Mouse (Mus musculus) megakaryocyte-erythroid progenitor cell, adult 5-6 weeks (primary cell): ENCODE results near the gene Gm2916. TPM values are rescaled to one million over a fixed set of nuclear protein-coding genes. Genes with fewer than 3 reads are reported as not detected.
"Not testable (repeated sequence)": the region's sequence is repeated elsewhere in the genome, so short reads cannot be mapped to it uniquely, and the experiment has no call there.

ENCODE experiments used
- ATAC-seq: replicated peaks from 2 replicates; pipeline ENCODE4 v1.8.0; 2016; ENCODE audit warnings: mild to moderate bottlenecking, inconsistent platforms; ENCODE audit not compliant: severe bottlenecking, poor library complexity, low FRiP score, low TSS enrichment
- total RNA-seq, 2 experiments: library from RNA; stranded (forward) in 1 of 2; stranded (reverse) in 1 of 2; fragments of 200-1000, 215-1000 nt in 1 of 2; fragments of >200 nt in 1 of 2; fragmentation: Nextera tagmentation in 1 of 2; gene quantifications; 2 replicates each; pipeline ENCODE4 v1.2.3; 2014 to 2017

Gm2916 gene
- total RNA-seq (2014; fragmentation: Nextera tagmentation) (not detected in 2 replicates), total RNA-seq (2017) (not detected in 2 replicates)

- ATAC-seq, result not testable (repeated sequence)
These were observed at the start of gene Gm2916 for GRCm38 (mm10) chr14:3883872-3884271. Gene Gm2916, plus strand, starts transcription at chr14:3884172.

GRCm38 (mm10) chr14:3845945-3846344, 38.0 kb upstream of the Gm2916 start, which contains the start of gene Gm3033:
Gene Gm3033, plus strand, starts transcription at chr14:3846245.
- not testable (repeated sequence) for ATAC-seq

- ATAC-seq, result not testable (repeated sequence)
These were observed 47.5 kb downstream of the Gm2916 start, which contains the start of gene Gm3029 for GRCm38 (mm10) chr14:3931456-3931855. Gene Gm3029, plus strand, starts transcription at chr14:3931756.

- not testable (repeated sequence) for ATAC-seq
These were observed 79.3 kb downstream of the Gm2916 start, which contains the start of gene Gm3095 for GRCm38 (mm10) chr14:3963247-3963646. Gene Gm3095, plus strand, starts transcription at chr14:3963547.

Other genes starting within 250 kb of the Gm2916 start
- gene Gm3012, start 249.7 kb upstream of the Gm2916 start, total RNA-seq (2014; fragmentation: Nextera tagmentation), result not detected in 2 replicates
- gene Gm3012, start 249.7 kb upstream of the Gm2916 start, total RNA-seq (2017), result not detected in 2 replicates
- gene Gm3020, start 232.1 kb upstream of the Gm2916 start, total RNA-seq (2014; fragmentation: Nextera tagmentation), result not detected in 2 replicates
- not detected in 2 replicates for gene Gm3020, start 232.1 kb upstream of the Gm2916 start, total RNA-seq (2017)
- gene Gm3043, start 195.4 kb upstream of the Gm2916 start, total RNA-seq (2014; fragmentation: Nextera tagmentation), result not detected in 2 replicates
- not detected in 2 replicates for gene Gm3043, start 195.4 kb upstream of the Gm2916 start, total RNA-seq (2017)
- gene Gm3002, start 74.1 kb upstream of the Gm2916 start, total RNA-seq (2014; fragmentation: Nextera tagmentation), result not detected in 2 replicates
- not detected in 2 replicates for gene Gm3002, start 74.1 kb upstream of the Gm2916 start, total RNA-seq (2017)
- gene Gm3033, start 37.9 kb upstream of the Gm2916 start, total RNA-seq (2014; fragmentation: Nextera tagmentation), result not detected in 2 replicates
- not detected in 2 replicates for gene Gm3033, start 37.9 kb upstream of the Gm2916 start, total RNA-seq (2017)
- gene Gm3029, start 47.6 kb downstream of the Gm2916 start, total RNA-seq (2014; fragmentation: Nextera tagmentation), result not detected in 2 replicates
- gene Gm3029, start 47.6 kb downstream of the Gm2916 start, total RNA-seq (2017), result not detected in 2 replicates
- not detected in 2 replicates for gene Gm3095, start 79.4 kb downstream of the Gm2916 start, total RNA-seq (2014; fragmentation: Nextera tagmentation)
- not detected in 2 replicates for gene Gm3095, start 79.4 kb downstream of the Gm2916 start, total RNA-seq (2017)
- not detected in 2 replicates for gene Gm3099, start 114.2 kb downstream of the Gm2916 start, total RNA-seq (2014; fragmentation: Nextera tagmentation)
- not detected in 2 replicates for gene Gm3099, start 114.2 kb downstream of the Gm2916 start, total RNA-seq (2017)
- gene Gm5796, start 139.8 kb downstream of the Gm2916 start, total RNA-seq (2014; fragmentation: Nextera tagmentation), result not detected in 2 replicates
- gene Gm5796, start 139.8 kb downstream of the Gm2916 start, total RNA-seq (2017), result not detected in 2 replicates
- not detected in 2 replicates for gene Gm3115, start 199.9 kb downstream of the Gm2916 start, total RNA-seq (2014; fragmentation: Nextera tagmentation)
- not detected in 2 replicates for gene Gm3115, start 199.9 kb downstream of the Gm2916 start, total RNA-seq (2017)
- not detected in 2 replicates for gene Gm8108, start 226.4 kb downstream of the Gm2916 start, total RNA-seq (2014; fragmentation: Nextera tagmentation)
- not detected in 2 replicates for gene Gm8108, start 226.4 kb downstream of the Gm2916 start, total RNA-seq (2017)